Mouse (Mus musculus) limb, embryonic 14.5 days (tissue): ENCODE data around the gene Pex11g. TPM values are rescaled to one million over a fixed set of nuclear protein-coding genes. Genes with fewer than 3 reads are reported as not detected.

Source experiments
- ATAC-seq: fragments of 200-750 bp; cut with Nextera tagmentation; 2 replicates; pipeline ENCODE4 v1.8.0; 2017; ENCODE audit warnings: low read depth, moderate number of reproducible peaks, moderate TSS enrichment; ENCODE audit not compliant: low FRiP score
- DNase-seq: peaks from one replicate; pipeline ENCODE4 v3.0.0-alpha.2; 2015; ENCODE audit warnings: low spot score
- H3K27ac ChIP-seq: fragments of 300-500 bp; sonication (generic); replicated peaks from 2 replicates; pipeline ENCODE4 v1.5.1; 2014; ENCODE audit warnings: low read depth, mild to moderate bottlenecking, low read length, moderate library complexity, mixed read lengths
- H3K27me3 ChIP-seq: fragments of 300-500 bp; sonication (generic); 2 replicates; pipeline ENCODE4 v1.6.1; 2014; ENCODE audit warnings: low read length, mixed read lengths; ENCODE audit not compliant: control insufficient read depth, insufficient read depth
- H3K36me3 ChIP-seq: fragments of 300-500 bp; sonication (generic); 2 replicates; pipeline ENCODE4 v1.6.1; 2014; ENCODE audit warnings: mild to moderate bottlenecking, low read length, moderate library complexity, mixed read lengths; ENCODE audit not compliant: control insufficient read depth, insufficient read depth
- H3K4me1 ChIP-seq: fragments of 300-500 bp; sonication (generic); 2 replicates; pipeline ENCODE4 v1.6.1; 2014; ENCODE audit warnings: antibody characterized with exemption, low read length, mixed read lengths; ENCODE audit not compliant: control insufficient read depth, insufficient read depth
- H3K4me2 ChIP-seq: fragments of 300-500 bp; sonication (generic); replicated peaks from 2 replicates; pipeline ENCODE4 v1.6.1; 2014; ENCODE audit warnings: low read depth, mild to moderate bottlenecking, low read length, moderate library complexity; ENCODE audit not compliant: severe bottlenecking
- H3K4me3 ChIP-seq: fragments of 300-500 bp; sonication (generic); replicated peaks from 2 replicates; pipeline ENCODE4 v1.5.1; 2014; ENCODE audit warnings: low read length
- H3K9ac ChIP-seq: fragments of 300-500 bp; sonication (generic); 2 replicates; pipeline ENCODE4 v1.6.1; 2014; ENCODE audit warnings: mild to moderate bottlenecking, low read depth, low read length, moderate library complexity; ENCODE audit not compliant: severe bottlenecking
- H3K9me3 ChIP-seq: fragments of 300-500 bp; sonication (generic); 2 replicates; pipeline ENCODE4 v1.6.1; 2016; ENCODE audit warnings: low read length; ENCODE audit not compliant: control insufficient read depth
- POLR2A ChIP-seq: fragments of 200-500 bp; IDR thresholded peaks from 2 replicates; pipeline ENCODE4 v1.8.0; 2012; ENCODE audit warnings: inconsistent platforms, mild to moderate bottlenecking, moderate library complexity, borderline replicate concordance; ENCODE audit not compliant: insufficient read depth, insufficient read length; ENCODE audit errors: extremely low read depth
- WGBS: fragments of 180-500 bp; shearing (Covaris S2); extraction: QIAGEN DNeasy Blood & Tissue Kit; methylation state at CpG from one replicate; pipeline ENCODE4 v1.1.7; 2014; 5-methylcytosine and 5-hydroxymethylcytosine counted together
- polyA plus RNA-seq, 2 experiments: library from polyadenylated mRNA; depleted of rRNA in 1 of 2; stranded (reverse) in 1 of 2; unstranded in 1 of 2; fragments of >200 nt; fragmentation: Nextera tagmentation in 1 of 2; extraction: Ambion mirVana in 1 of 2; gene quantifications; 2 replicates each; pipeline versions ENCODE4 v1.2.1 to v1.2.3; 2012 to 2014

Pex11g gene
- 6.0 and 7.7 TPM in 2 replicates for polyA plus RNA-seq (2012; rRNA removed)
- 2.7 and 4.7 TPM in 2 replicates for polyA plus RNA-seq (2014; fragmentation: Nextera tagmentation; extraction: Ambion mirVana)

- H3K27ac ChIP-seq: peak within 1 kb of the TSS; percentile 81
- H3K9ac ChIP-seq: peak within 1 kb of the TSS; percentile 82
- no peaks in the 10 kb centered on the region for H3K4me1 ChIP-seq
- 6% methylated on average over 32 of the region's 32 CpGs for WGBS
- DNase-seq (peak; percentile 97), ATAC-seq (peak; percentile 93)
- peak; percentile 70; the same call in 1 of the 2 replicates for TF ChIP-seq POLR2A
- no peaks in the 10 kb centered on the region for H3K36me3 ChIP-seq
- peak within 1 kb of the TSS; percentile 49 for H3K4me2 ChIP-seq
- H3K9me3 ChIP-seq: no peaks in the 10 kb centered on the region
- peak within 1 kb of the TSS; percentile 43 for H3K4me3 ChIP-seq
- no peaks in the 10 kb centered on the region for H3K27me3 ChIP-seq
Measured at GRCm38 (mm10) chr8:3467006-3467885, at the start of gene Pex11g. Gene Pex11g (minus strand): TSS chr8:3467680.

DNA sequence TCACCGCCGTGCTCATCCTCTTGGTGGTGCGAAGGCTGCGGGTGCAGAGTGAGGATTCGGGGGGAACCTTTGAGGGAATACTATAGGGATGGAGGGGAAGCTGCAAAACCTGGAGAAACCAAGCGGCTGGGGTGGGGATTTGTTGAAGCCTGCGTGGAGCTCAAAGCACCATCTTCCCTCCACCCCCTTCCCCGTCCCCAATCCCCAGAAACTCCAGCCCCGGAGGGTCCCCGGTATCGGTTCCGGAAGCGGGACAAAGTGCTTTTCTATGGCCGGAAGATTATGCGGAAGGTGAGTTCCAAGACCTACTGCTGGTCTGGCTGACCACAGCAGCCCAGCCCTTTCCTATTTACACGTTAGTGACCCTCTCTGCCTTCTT lies 49.6 kb upstream of the Pex11g start:
- 9% methylated on average over 15 of the region's 16 CpGs for WGBS
- Histone ChIP-seq H3K4me2 (peak overlapping the region; percentile 95), H3K27ac (peak overlapping the region; percentile 49; the same call in 1 of the 2 replicates), H3K27me3 (no peaks in the 10 kb centered on the region), H3K4me3 (peak overlapping the region; percentile 57), H3K36me3 (peaks cover 35% of the 10 kb centered on the region), H3K4me1 (peaks cover 4% of the 10 kb centered on the region; the same call in 1 of the 2 replicates), H3K9ac (peak overlapping the region; percentile 65), H3K9me3 (no peaks in the 10 kb centered on the region)
- peak; percentile 26 for DNase-seq
- no peak for TF ChIP-seq POLR2A
- peak; percentile 14 for ATAC-seq

GRCm38 (mm10) chr8:3516450-3517116 lies 49.1 kb upstream of the Pex11g start:
- TF ChIP-seq POLR2A: peak; percentile 46; the same call in 1 of the 2 replicates
- Histone ChIP-seq H3K36me3 (peaks cover 35% of the 10 kb centered on the region), H3K9ac (peak overlapping the region; percentile 65), H3K9me3 (no peaks in the 10 kb centered on the region), H3K4me2 (peak overlapping the region; percentile 95), H3K27me3 (no peaks in the 10 kb centered on the region), H3K4me3 (peak overlapping the region; percentile 57), H3K27ac (peak overlapping the region; percentile 69), H3K4me1 (peaks cover 4% of the 10 kb centered on the region; the same call in 1 of the 2 replicates)
- ATAC-seq (peak; percentile 87), DNase-seq (peak; percentile 98)
- WGBS: 2% methylated on average over 36 of the region's 36 CpGs

- TF ChIP-seq POLR2A: no peak
- Histone ChIP-seq H3K27me3 (no peaks in the 10 kb centered on the region), H3K9ac (peak overlapping the region; percentile 65), H3K4me2 (peak overlapping the region; percentile 95), H3K4me1 (peaks cover 4% of the 10 kb centered on the region; the same call in 1 of the 2 replicates), H3K9me3 (no peaks in the 10 kb centered on the region), H3K4me3 (peak overlapping the region; percentile 57), H3K27ac (peak overlapping the region; percentile 69), H3K36me3 (peaks cover 35% of the 10 kb centered on the region)
- ATAC-seq (no peak; the same call in 1 of the 2 replicates), DNase-seq (peak; percentile 36)
- under 1% methylated on average over 25 of the region's 25 CpGs for WGBS
Measured at GRCm38 (mm10) chr8:3515771-3516417, 48.4 kb upstream of the Pex11g start.

- H3K9ac ChIP-seq: peak within 1 kb of the TSS; percentile 65
- 0% methylated on average over 23 of the region's 25 CpGs for WGBS
- ATAC-seq (peak; percentile 81), DNase-seq (peak; percentile 90)
- H3K36me3 ChIP-seq: peaks cover 41% of the 10 kb centered on the region
- H3K27ac ChIP-seq: peak within 1 kb of the TSS; percentile 69
- H3K27me3 ChIP-seq: no peaks in the 10 kb centered on the region
- peak within 1 kb of the TSS; percentile 95 for H3K4me2 ChIP-seq
- peaks cover 4% of the 10 kb centered on the region; the same call in 1 of the 2 replicates for H3K4me1 ChIP-seq
- H3K4me3 ChIP-seq: peak within 1 kb of the TSS; percentile 57
- H3K9me3 ChIP-seq: no peaks in the 10 kb centered on the region
- peak; percentile 91; the same call in 1 of the 2 replicates for TF ChIP-seq POLR2A
Measured at GRCm38 (mm10) chr8:3515260-3515671, 47.8 kb upstream of the Pex11g start, which contains the start of gene Pnpla6. Gene Pnpla6 (plus strand): TSS chr8:3515384.
